Mouse (Mus musculus): ENCODE measurements at regions not wholly inside any gene's neighbourhood (a gene's known extent, or its start where the extent isn't known, plus 50 kb on each side); places are given as distances from the start of the nearest gene placed in this dataset.

GRCm38 (mm10) chr12:107221276-107221970 is 267.0 kb upstream of the 3110018I06Rik start:
- no peaks in the 10 kb centered on the region for H3K9me3 ChIP-seq (replicated peaks; ENCODE audit: insufficient read depth, low read length)
- no peaks in the 10 kb centered on the region for H3K79me2 ChIP-seq (ENCODE audit: control insufficient read depth, insufficient read depth, low read length, poor library complexity)
- no peaks in the 10 kb centered on the region for H3K4me1 ChIP-seq (ENCODE audit: control insufficient read depth in 1 of 2, insufficient read depth in 2 of 2, low read length in 2 of 2)
- no peak overlapping the region for H3K27ac ChIP-seq (ENCODE audit: control insufficient read depth, low read depth, low read length)
- H3K36me3 ChIP-seq (ENCODE audit: control insufficient read depth in 1 of 2, insufficient read depth in 2 of 2, low read length in 2 of 2), result no peaks in the 10 kb centered on the region
- TF ChIP-seq CHD2 (IDR thresholded peaks at IDR 0.05; ENCODE audit: low read length) (no peak), CTCF (IDR thresholded peaks at IDR 0.05 in 2 of 3, conservative IDR thresholded peaks at IDR 0.05 in 1 of 3; ENCODE audit: control insufficient read depth in 1 of 3, insufficient read depth in 1 of 3, low read depth in 2 of 3, low read length in 3 of 3, poor library complexity in 1 of 3, severe bottlenecking in 1 of 3) (no peak), MAZ (IDR thresholded peaks at IDR 0.05; ENCODE audit: low read depth, low read length) (no peak), ETS1 (IDR thresholded peaks at IDR 0.05; ENCODE audit: low read depth, low read length) (no peak), MAFK (IDR thresholded peaks at IDR 0.05; ENCODE audit: borderline replicate concordance, low read depth, low read length) (no peak), USF1 (IDR thresholded peaks at IDR 0.05; ENCODE audit: low read depth, low read length) (no peak), MYB (IDR thresholded peaks at IDR 0.05; ENCODE audit: low read depth, low read length) (no peak), TCF12 (IDR thresholded peaks at IDR 0.05; ENCODE audit: low read depth, low read length) (no peak), GABPA (IDR thresholded peaks at IDR 0.05; ENCODE audit: low read depth, low read length) (no peak), MYC (IDR thresholded peaks at IDR 0.05; ENCODE audit: low read depth, low read length) (no peak), ELF1 (IDR thresholded peaks at IDR 0.05; ENCODE audit: low read depth, low read length) (no peak)
- H3K4me3 ChIP-seq (ENCODE audit: control insufficient read depth in 1 of 2, insufficient read depth in 1 of 2, low read depth in 2 of 2, low read length in 2 of 2), result no peak overlapping the region
- no peak overlapping the region for H3K9ac ChIP-seq (ENCODE audit: control insufficient read depth, low read depth, low read length, poor library complexity, severe bottlenecking)
- no peaks in the 10 kb centered on the region for H3K27me3 ChIP-seq (ENCODE audit: control insufficient read depth in 1 of 2, insufficient read depth in 2 of 2, low read length in 2 of 2)
- DNase-seq (ENCODE audit: low read depth, low spot score), result no peak

DNA sequence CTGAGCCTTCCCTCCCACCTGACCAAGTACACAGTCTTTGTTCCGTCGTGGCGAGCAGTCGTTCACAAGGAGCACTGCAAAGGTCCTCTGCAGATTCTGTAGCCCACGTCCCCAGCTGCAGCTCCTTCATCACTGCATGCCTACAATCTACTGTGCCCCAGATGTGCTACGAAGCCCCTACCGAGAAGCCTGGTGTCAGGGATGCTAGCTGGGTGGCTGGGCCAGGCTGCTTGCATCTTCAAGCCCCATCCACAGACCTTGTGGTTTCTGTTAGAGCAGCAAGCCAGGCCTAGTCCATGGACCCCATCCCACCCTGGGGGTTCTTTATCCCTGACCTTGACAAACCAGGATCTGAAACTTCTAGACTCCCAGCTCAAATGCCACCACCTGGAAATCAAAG is 266.3 kb upstream of the 3110018I06Rik start:
- Histone ChIP-seq H3K27ac (ENCODE audit: control insufficient read depth, low read depth, low read length) (no peak overlapping the region), H3K27me3 (ENCODE audit: control insufficient read depth in 1 of 2, insufficient read depth in 2 of 2, low read length in 2 of 2) (no peaks in the 10 kb centered on the region), H3K79me2 (ENCODE audit: control insufficient read depth, insufficient read depth, low read length, poor library complexity) (no peaks in the 10 kb centered on the region), H3K36me3 (ENCODE audit: control insufficient read depth in 1 of 2, insufficient read depth in 2 of 2, low read length in 2 of 2) (no peaks in the 10 kb centered on the region), H3K9ac (ENCODE audit: control insufficient read depth, low read depth, low read length, poor library complexity, severe bottlenecking) (no peak overlapping the region), H3K4me1 (ENCODE audit: control insufficient read depth in 1 of 2, insufficient read depth in 2 of 2, low read length in 2 of 2) (no peaks in the 10 kb centered on the region), H3K9me3 (replicated peaks; ENCODE audit: insufficient read depth, low read length) (no peaks in the 10 kb centered on the region), H3K4me3 (ENCODE audit: control insufficient read depth in 1 of 2, insufficient read depth in 1 of 2, low read depth in 2 of 2, low read length in 2 of 2) (no peak overlapping the region)
- DNase-seq (ENCODE audit: low read depth, low spot score), result no peak
- no peak for TF ChIP-seq ZKSCAN1 (IDR thresholded peaks at IDR 0.05; ENCODE audit: low read depth, low read length)
- TF ChIP-seq POLR2A (IDR thresholded peaks at IDR 0.05; ENCODE audit: control insufficient read depth in 1 of 2, insufficient read depth in 1 of 2, low read depth in 1 of 2, low read length in 2 of 2, poor library complexity in 1 of 2), result no peak
- TF ChIP-seq EP300 (IDR thresholded peaks at IDR 0.05; ENCODE audit: low read depth in 1 of 2, low read length in 2 of 2), result no peak
- TF ChIP-seq SMC3 (IDR thresholded peaks at IDR 0.05; ENCODE audit: low read depth, low read length), result no peak
- TF ChIP-seq MEF2A (IDR thresholded peaks at IDR 0.05; ENCODE audit: extremely low read depth, insufficient replicate concordance, low read depth, low read length, poor library complexity, severe bottlenecking), result no peak
- TF ChIP-seq ZMIZ1 (IDR thresholded peaks at IDR 0.05; ENCODE audit: low read depth, low read length), result no peak
- TF ChIP-seq NELFE (IDR thresholded peaks at IDR 0.05; ENCODE audit: low read depth, low read length), result no peak
- TF ChIP-seq USF2 (IDR thresholded peaks at IDR 0.05; ENCODE audit: borderline replicate concordance in 1 of 2, insufficient read depth in 1 of 2, low read depth in 1 of 2, low read length in 2 of 2), result no peak
- TF ChIP-seq TBP (IDR thresholded peaks at IDR 0.05; ENCODE audit: low read depth, low read length), result no peak
- TF ChIP-seq ZNF384 (IDR thresholded peaks at IDR 0.05; ENCODE audit: low read depth, low read length), result no peak
- TF ChIP-seq MYC (IDR thresholded peaks at IDR 0.05; ENCODE audit: low read depth, low read length), result no peak
- no peak for TF ChIP-seq MXI1 (IDR thresholded peaks at IDR 0.05; ENCODE audit: low read depth, low read length)
- no peak for TF ChIP-seq UBTF (IDR thresholded peaks at IDR 0.05; ENCODE audit: borderline replicate concordance, insufficient read depth, low read depth, low read length)
- no peak for TF ChIP-seq ZC3H11A (IDR thresholded peaks at IDR 0.05; ENCODE audit: low read depth, low read length)
- TF ChIP-seq MYB (IDR thresholded peaks at IDR 0.05; ENCODE audit: low read depth, low read length), result no peak
- no peak for TF ChIP-seq ETS1 (IDR thresholded peaks at IDR 0.05; ENCODE audit: low read depth, low read length)
